Mouse (Mus musculus) spleen, adult 2 months (tissue): ENCODE data around the gene Stk11ip.

Experiments
- CTCF ChIP-seq: fragments of 200-500 bp; IDR thresholded peaks from 2 replicates; pipeline ENCODE4 v1.5.1; 2011; ENCODE audit warnings: mild to moderate bottlenecking, inconsistent platforms; ENCODE audit not compliant: insufficient read depth, insufficient read length, insufficient replicate concordance; ENCODE audit errors: extremely low read depth
- POLR2A ChIP-seq: fragments of 200-500 bp; IDR thresholded peaks from 2 replicates; pipeline ENCODE4 v1.6.1; 2011; ENCODE audit warnings: low read depth, low read length, inconsistent platforms

DNA sequence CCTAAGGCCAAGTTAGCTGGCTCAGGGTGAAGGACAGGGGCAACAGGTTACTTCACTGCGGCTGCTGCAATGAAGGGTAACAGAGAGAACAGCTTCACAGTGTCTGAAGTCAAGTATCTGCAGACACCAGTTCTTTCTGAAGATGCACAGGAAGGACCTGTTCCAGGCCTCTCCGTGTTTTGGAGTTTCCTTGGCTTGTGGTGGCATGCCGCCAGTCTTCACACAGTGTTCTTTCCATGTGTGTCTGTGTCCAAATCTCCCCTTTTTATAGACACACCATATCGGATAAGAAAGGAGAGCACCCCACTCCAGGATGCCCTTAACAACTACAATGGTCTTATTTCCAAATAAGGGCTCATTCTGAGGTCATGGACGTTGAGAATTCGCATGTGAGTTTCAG is 23.0 kb downstream of the Stk11ip start:
- TF ChIP-seq CTCF (no peak), POLR2A (no peak)
